Mouse (Mus musculus) stomach, adult 2 months (tissue): ENCODE measurements around the gene Fbxl14. TPM values are rescaled to one million over a fixed set of nuclear protein-coding genes. Genes with fewer than 3 reads are reported as not detected.

ENCODE experiments used
- polyA plus RNA-seq: library from polyadenylated mRNA; depleted of rRNA; stranded (reverse); fragments of >200 nt; gene quantifications from 2 replicates; pipeline ENCODE4 v1.2.3, GENCODE M21; 2012; rRNA removed

The Fbxl14 gene
- polyA plus RNA-seq = 33.9 and 43.7 TPM in 2 replicates

GRCm38 (mm10) chr6:119479343-119479875 is at the start of gene Fbxl14:
Fbxl14 (plus strand) TSS chr6:119479668.

Other genes starting within 250 kb of the Fbxl14 start
- 0.42 and 0.57 TPM in 2 replicates for gene Cacna2d4, start 243.1 kb upstream of the Fbxl14 start, polyA plus RNA-seq
- 0.11 and 0.24 TPM in 2 replicates for gene Lrtm2, start 148.9 kb upstream of the Fbxl14 start, polyA plus RNA-seq
- gene Adipor2, start 62.0 kb upstream of the Fbxl14 start, polyA plus RNA-seq = 35.6 and 39.2 TPM in 2 replicates
- gene Wnt5b, start 64.7 kb downstream of the Fbxl14 start, polyA plus RNA-seq = 2.1 and 3.3 TPM in 2 replicates